Mouse (Mus musculus): ENCODE measurements around the gene Prdm1. TPM values are rescaled to one million over a fixed set of nuclear protein-coding genes. Genes with fewer than 3 reads are reported as not detected.

Gene Prdm1
- total RNA-seq, 2 experiments from 2014 or later: 0.34 to 0.72 TPM

DNA sequence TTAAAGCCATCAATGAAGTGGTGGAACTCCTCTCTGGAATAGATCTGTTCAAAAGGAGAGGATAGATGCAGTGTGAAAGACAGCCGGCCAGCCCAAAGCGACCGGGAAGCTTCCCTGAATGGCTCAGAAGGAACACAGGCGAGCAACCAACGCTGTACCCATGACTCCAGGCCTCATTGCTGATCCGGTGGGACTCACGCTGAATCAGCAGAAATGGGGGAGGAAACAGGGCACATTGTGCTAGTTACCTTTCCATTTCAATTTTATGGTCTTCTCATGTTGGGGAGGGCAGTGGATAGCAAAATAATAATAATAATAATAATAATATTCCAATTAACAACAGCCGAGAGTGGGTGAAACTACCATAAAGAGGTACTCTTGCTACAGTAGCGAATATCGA lies 81.3 kb downstream of the Prdm1 start:
- DNase-seq (ENCODE audit: low spot score in 2 of 2): no peak
- Histone ChIP-seq H3K4me3 (no peak overlapping the region), H3K27ac (no peak overlapping the region)
- no peak for TF ChIP-seq CTCF (conservative IDR thresholded peaks at IDR 0.05)

- DNase-seq (ENCODE audit: low spot score in 2 of 2): peak in 1 of 2 experiments; percentile 45
- H3K27ac ChIP-seq: no peak overlapping the region
- no peak overlapping the region for H3K4me3 ChIP-seq
- no peak for TF ChIP-seq CTCF (conservative IDR thresholded peaks at IDR 0.05)
Measured at GRCm38 (mm10) chr10:44444415-44444814, 83.9 kb downstream of the Prdm1 start.

- Histone ChIP-seq H3K27ac (no peak overlapping the region), H3K4me3 (no peak overlapping the region)
- DNase-seq (ENCODE audit: low spot score in 2 of 2): no peak
- TF ChIP-seq CTCF (conservative IDR thresholded peaks at IDR 0.05): no peak
Measured at GRCm38 (mm10) chr10:44443696-44444095, 84.6 kb downstream of the Prdm1 start.

GRCm38 (mm10) chr10:44439732-44440131 lies 88.6 kb downstream of the Prdm1 start:
- Histone ChIP-seq H3K27ac (no peak overlapping the region), H3K4me3 (no peak overlapping the region)
- DNase-seq (ENCODE audit: low spot score in 2 of 2): no peak
- TF ChIP-seq CTCF (conservative IDR thresholded peaks at IDR 0.05): no peak

DNA sequence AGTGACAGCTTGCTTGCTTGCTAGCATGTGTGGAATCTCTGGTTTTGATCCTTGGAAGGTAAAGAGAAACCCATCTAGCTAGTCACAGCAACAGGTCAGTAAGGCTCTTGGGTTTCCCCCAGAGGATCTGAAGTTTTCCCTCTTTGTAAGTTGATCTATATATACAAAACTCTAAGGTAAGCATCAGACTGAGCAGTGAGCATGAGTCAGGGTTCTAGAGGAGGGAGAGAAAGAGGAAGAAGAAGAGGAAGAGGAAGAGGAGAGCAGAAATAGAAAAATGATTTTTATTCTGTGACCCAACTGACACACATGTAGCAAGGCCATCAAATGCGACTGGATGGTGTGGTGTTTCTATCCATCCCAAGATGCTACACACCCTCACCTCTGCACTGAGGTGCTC lies 90.7 kb downstream of the Prdm1 start:
- Histone ChIP-seq H3K27ac (no peak overlapping the region), H3K4me3 (no peak overlapping the region)
- no peak for DNase-seq (ENCODE audit: low spot score in 2 of 2)
- no peak for TF ChIP-seq CTCF (conservative IDR thresholded peaks at IDR 0.05)

- Histone ChIP-seq H3K4me3 (no peak overlapping the region), H3K27ac (no peak overlapping the region)
- TF ChIP-seq CTCF (conservative IDR thresholded peaks at IDR 0.05): no peak
- no peak for DNase-seq (ENCODE audit: low spot score in 2 of 2)
Measured at GRCm38 (mm10) chr10:44435956-44436355, 92.3 kb downstream of the Prdm1 start.

GRCm38 (mm10) chr10:44434702-44435181 lies 93.6 kb downstream of the Prdm1 start:
- H3K27ac ChIP-seq: no peak overlapping the region

DNA sequence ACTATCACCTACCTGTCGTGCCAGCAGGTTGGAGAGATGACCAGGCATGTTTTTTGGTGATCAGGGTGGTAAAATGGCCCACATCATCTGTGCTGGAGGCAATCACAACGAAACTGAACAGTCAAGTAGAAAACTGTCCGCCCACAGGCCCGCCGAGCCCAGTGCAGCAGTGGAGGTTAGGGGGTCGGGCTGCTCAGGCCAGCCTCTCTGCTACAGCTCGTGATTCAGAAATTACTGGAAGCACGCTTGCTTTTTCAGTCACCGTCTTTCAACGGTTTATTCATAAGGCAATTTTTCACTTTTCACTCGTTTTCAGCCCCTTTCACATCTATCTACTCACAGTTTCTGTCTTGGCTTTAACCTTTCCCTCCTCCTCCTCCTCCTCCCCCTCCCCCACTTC lies 96.1 kb downstream of the Prdm1 start:
- Histone ChIP-seq H3K4me3 (no peak overlapping the region), H3K27ac (no peak overlapping the region)
- TF ChIP-seq CTCF (conservative IDR thresholded peaks at IDR 0.05): no peak
- no peak for DNase-seq (ENCODE audit: low spot score in 2 of 2)

More at GRCm38 (mm10) chr10:44434702-44435181, 93.6 kb downstream of the Prdm1 start:
- peak in 1 of 2 experiments; percentile 25 for DNase-seq (ENCODE audit: low spot score in 2 of 2)
- H3K4me3 ChIP-seq: no peak overlapping the region
- no peak for TF ChIP-seq CTCF (conservative IDR thresholded peaks at IDR 0.05)

DNA sequence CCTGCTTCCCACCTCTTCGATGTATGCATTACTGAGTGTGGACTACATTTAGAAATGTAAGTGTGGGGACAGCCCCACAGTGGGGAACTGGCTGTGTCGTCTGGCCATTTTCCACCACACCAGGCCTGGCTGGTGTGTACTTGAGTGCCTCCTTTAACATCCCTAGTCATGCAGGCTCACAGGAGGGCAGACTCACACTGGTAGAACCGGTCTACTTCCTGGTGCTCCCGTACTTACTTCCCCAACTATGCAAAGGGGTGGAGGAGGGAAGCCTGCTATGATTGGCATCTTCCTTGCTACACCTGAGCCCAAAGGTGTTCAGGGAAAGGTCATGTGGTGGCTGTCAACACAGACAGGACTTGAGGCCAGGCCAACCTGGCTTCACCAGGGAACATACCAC lies 96.6 kb downstream of the Prdm1 start:
- TF ChIP-seq CTCF (conservative IDR thresholded peaks at IDR 0.05): no peak
- no peak for DNase-seq (ENCODE audit: low spot score in 2 of 2)
- Histone ChIP-seq H3K27ac (no peak overlapping the region), H3K4me3 (no peak overlapping the region)

- no peak for TF ChIP-seq CTCF (conservative IDR thresholded peaks at IDR 0.05)
Measured at GRCm38 (mm10) chr10:44429177-44429888, 99.0 kb downstream of the Prdm1 start.

DNA sequence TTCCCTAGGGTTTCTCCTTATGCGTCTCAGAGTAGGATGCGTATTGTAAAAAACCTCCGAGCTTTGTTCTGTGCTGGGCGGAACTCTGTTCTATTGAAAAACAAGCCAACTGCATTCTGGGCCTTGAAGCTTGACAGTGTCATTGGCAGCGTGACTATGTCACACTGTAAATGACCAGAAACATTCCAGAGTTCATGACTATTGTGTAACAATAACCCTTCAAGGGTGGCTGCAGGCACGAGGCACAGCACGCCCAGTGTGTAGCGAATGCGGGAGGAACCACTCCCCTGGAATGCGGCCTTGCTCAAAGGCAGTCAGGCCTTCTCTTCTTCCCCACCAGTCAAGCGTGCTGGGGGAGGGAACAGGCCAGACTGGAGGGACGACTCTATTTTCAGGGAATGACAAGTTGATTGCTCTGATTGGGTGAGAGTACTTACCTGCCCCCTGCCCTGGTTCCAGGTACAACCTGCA lies 100.4 kb downstream of the Prdm1 start:
- no peak for TF ChIP-seq CTCF (conservative IDR thresholded peaks at IDR 0.05)
- Histone ChIP-seq H3K4me3 (no peak overlapping the region), H3K27ac (no peak overlapping the region)
- no peak for DNase-seq (ENCODE audit: low spot score in 2 of 2)

More at GRCm38 (mm10) chr10:44429177-44429888, 99.0 kb downstream of the Prdm1 start:
- Histone ChIP-seq H3K27ac (no peak overlapping the region), H3K4me3 (no peak overlapping the region)
- no peak for DNase-seq (ENCODE audit: low spot score in 2 of 2)

- DNase-seq (ENCODE audit: low spot score in 2 of 2): no peak
- no peak for TF ChIP-seq CTCF (conservative IDR thresholded peaks at IDR 0.05)
- no peak overlapping the region for H3K4me3 ChIP-seq
- H3K27ac ChIP-seq: no peak overlapping the region
Measured at GRCm38 (mm10) chr10:44427426-44427825, 100.9 kb downstream of the Prdm1 start.

GRCm38 (mm10) chr10:44425013-44425412 lies 103.3 kb downstream of the Prdm1 start:
- no peak for TF ChIP-seq CTCF (conservative IDR thresholded peaks at IDR 0.05)
- Histone ChIP-seq H3K4me3 (no peak overlapping the region), H3K27ac (no peak overlapping the region)
- DNase-seq (ENCODE audit: low spot score in 2 of 2): no peak

GRCm38 (mm10) chr10:44421896-44422295 lies 106.4 kb downstream of the Prdm1 start:
- no peak overlapping the region for H3K4me3 ChIP-seq
- peak; percentile 4 to 30 for DNase-seq (ENCODE audit: low spot score in 2 of 2)
- no peak for TF ChIP-seq CTCF (conservative IDR thresholded peaks at IDR 0.05)
- no peak overlapping the region for H3K27ac ChIP-seq

Measured in layer of hippocampus, adult 2 months (tissue).